Mouse (Mus musculus): ENCODE data around the gene Chtf18.

Gene Chtf18

GRCm38 (mm10) chr17:25735246-25735645 lies 8.0 kb upstream of the Chtf18 start:
- DNase-seq (ENCODE audit: low spot score in 2 of 2): no peak

GRCm38 (mm10) chr17:25732082-25732481 lies 4.9 kb upstream of the Chtf18 start:
- peak; percentile 53 to 79 for DNase-seq (ENCODE audit: low spot score in 2 of 2)

- no peak for DNase-seq (ENCODE audit: low spot score in 2 of 2)
These were observed 721 bp upstream of the Chtf18 start for GRCm38 (mm10) chr17:25728009-25728270.

GRCm38 (mm10) chr17:25725264-25725663 lies 2.0 kb downstream of the Chtf18 start:
- no peak for DNase-seq (ENCODE audit: low spot score in 2 of 2)

GRCm38 (mm10) chr17:25723919-25724318 lies 3.3 kb downstream of the Chtf18 start:
- no peak for DNase-seq (ENCODE audit: low spot score in 2 of 2)

- DNase-seq (ENCODE audit: low spot score in 2 of 2): no peak
These were observed 3.7 kb downstream of the Chtf18 start for GRCm38 (mm10) chr17:25723470-25723869.

- DNase-seq (ENCODE audit: low spot score in 2 of 2): no peak
These were observed 5.7 kb downstream of the Chtf18 start for GRCm38 (mm10) chr17:25721476-25721875.

- DNase-seq (ENCODE audit: low spot score in 2 of 2): no peak
These were observed 9.5 kb downstream of the Chtf18 start for GRCm38 (mm10) chr17:25717691-25718090.

- DNase-seq (ENCODE audit: low spot score in 2 of 2): no peak
These were observed 10.2 kb downstream of the Chtf18 start, which contains the start of gene Gng13 for GRCm38 (mm10) chr17:25716711-25717637. Gene Gng13 (plus strand): TSS chr17:25717171.

GRCm38 (mm10) chr17:25716130-25716529 lies 11.1 kb downstream of the Chtf18 start:
- no peak for DNase-seq (ENCODE audit: low spot score in 2 of 2)

GRCm38 (mm10) chr17:25715627-25716026 lies 11.6 kb downstream of the Chtf18 start:
- DNase-seq (ENCODE audit: low spot score in 2 of 2): no peak

GRCm38 (mm10) chr17:25711136-25711535 lies 16.1 kb downstream of the Chtf18 start:
- no peak for DNase-seq (ENCODE audit: low spot score in 2 of 2)

- no peak for DNase-seq (ENCODE audit: low spot score in 2 of 2)
These were observed 17.2 kb downstream of the Chtf18 start for GRCm38 (mm10) chr17:25709994-25710393.

- DNase-seq (ENCODE audit: low spot score in 2 of 2): no peak
These were observed 26.2 kb downstream of the Chtf18 start for GRCm38 (mm10) chr17:25700863-25701496.

- DNase-seq (ENCODE audit: low spot score in 2 of 2): peak; percentile 42 to 75
These were observed 28.8 kb downstream of the Chtf18 start for GRCm38 (mm10) chr17:25698446-25698845.

- DNase-seq (ENCODE audit: low spot score in 2 of 2): no peak
These were observed 31.0 kb downstream of the Chtf18 start for GRCm38 (mm10) chr17:25696263-25696662.

GRCm38 (mm10) chr17:25688922-25689321 lies 38.3 kb downstream of the Chtf18 start:
- DNase-seq (ENCODE audit: low spot score in 2 of 2): no peak

GRCm38 (mm10) chr17:25686323-25686722 lies 40.9 kb downstream of the Chtf18 start:
- DNase-seq (ENCODE audit: low spot score in 2 of 2): peak in 1 of 2 experiments; percentile 20

- DNase-seq (ENCODE audit: low spot score in 2 of 2): no peak
These were observed 45.6 kb downstream of the Chtf18 start for GRCm38 (mm10) chr17:25681636-25682035.

- no peak for DNase-seq (ENCODE audit: low spot score in 2 of 2)
These were observed 47.4 kb downstream of the Chtf18 start for GRCm38 (mm10) chr17:25679818-25680217.

GRCm38 (mm10) chr17:25677969-25678368 lies 49.2 kb downstream of the Chtf18 start:
- DNase-seq (ENCODE audit: low spot score in 2 of 2): no peak

- DNase-seq (ENCODE audit: low spot score in 2 of 2): no peak
These were observed 54.2 kb downstream of the Chtf18 start for GRCm38 (mm10) chr17:25672982-25673381.
